Mouse (Mus musculus) midbrain, embryonic 14.5 days (tissue): Measurements from ENCODE around the gene Yy1. TPM values are rescaled to one million over a fixed set of nuclear protein-coding genes. Genes with fewer than 3 reads are reported as not detected.

Source experiments
- ATAC-seq: fragments of 200-750 bp; cut with Nextera tagmentation; 2 replicates; pipeline ENCODE4 v1.8.0; 2017; ENCODE audit warnings: moderate number of reproducible peaks, moderate library complexity; ENCODE audit not compliant: low FRiP score, low TSS enrichment
- DNase-seq: peaks from one replicate; pipeline ENCODE4 v3.0.0-alpha.2; 2015
- H3K27ac ChIP-seq: fragments of 300-500 bp; sonication (generic); replicated peaks from 2 replicates; pipeline ENCODE4 v1.5.1; 2014; ENCODE audit warnings: mild to moderate bottlenecking, low read depth, low read length, moderate library complexity
- H3K27me3 ChIP-seq: fragments of 300-500 bp; sonication (generic); 2 replicates; pipeline ENCODE4 v1.6.1; 2014; ENCODE audit warnings: low read length, control low read depth, mixed read lengths; ENCODE audit not compliant: control insufficient read depth, insufficient read depth
- H3K36me3 ChIP-seq: fragments of 300-500 bp; sonication (generic); 2 replicates; pipeline ENCODE4 v1.6.1; 2014; ENCODE audit warnings: low read length, control low read depth; ENCODE audit not compliant: control insufficient read depth, insufficient read depth
- H3K4me1 ChIP-seq: fragments of 300-500 bp; sonication (generic); 2 replicates; pipeline ENCODE4 v1.6.1; 2014; ENCODE audit warnings: mild to moderate bottlenecking, antibody characterized with exemption, low read length, control low read depth; ENCODE audit not compliant: control insufficient read depth, insufficient read depth
- H3K4me2 ChIP-seq: fragments of 300-500 bp; sonication (generic); 2 replicates; pipeline ENCODE4 v1.6.1; 2014; ENCODE audit warnings: mild to moderate bottlenecking, low read length, moderate library complexity
- H3K4me3 ChIP-seq: fragments of 300-500 bp; sonication (generic); replicated peaks from 2 replicates; pipeline ENCODE4 v1.5.1; 2014; ENCODE audit warnings: low read depth, low read length
- H3K9ac ChIP-seq: fragments of 300-500 bp; sonication (generic); replicated peaks from 2 replicates; pipeline ENCODE4 v1.6.1; 2014; ENCODE audit warnings: mild to moderate bottlenecking, low read length, moderate library complexity
- H3K9me3 ChIP-seq: fragments of 300-500 bp; sonication (generic); 2 replicates; pipeline ENCODE4 v1.6.1; 2016; ENCODE audit warnings: low read length, control low read depth, mixed read lengths; ENCODE audit not compliant: control insufficient read depth
- WGBS: fragments of 180-500 bp; shearing (Covaris S2); extraction: QIAGEN DNeasy Blood & Tissue Kit; methylation state at CpG from one replicate; pipeline ENCODE4 v1.1.7; 2014; 5-methylcytosine and 5-hydroxymethylcytosine counted together
- polyA plus RNA-seq: library from polyadenylated mRNA; unstranded; fragments of >200 nt; fragmentation: Nextera tagmentation; extraction: Ambion mirVana; gene quantifications from 2 replicates; pipeline ENCODE4 v1.2.1, GENCODE M21; 2014

The Yy1 gene
- 15.1 and 16.6 TPM in 2 replicates for polyA plus RNA-seq

DNA sequence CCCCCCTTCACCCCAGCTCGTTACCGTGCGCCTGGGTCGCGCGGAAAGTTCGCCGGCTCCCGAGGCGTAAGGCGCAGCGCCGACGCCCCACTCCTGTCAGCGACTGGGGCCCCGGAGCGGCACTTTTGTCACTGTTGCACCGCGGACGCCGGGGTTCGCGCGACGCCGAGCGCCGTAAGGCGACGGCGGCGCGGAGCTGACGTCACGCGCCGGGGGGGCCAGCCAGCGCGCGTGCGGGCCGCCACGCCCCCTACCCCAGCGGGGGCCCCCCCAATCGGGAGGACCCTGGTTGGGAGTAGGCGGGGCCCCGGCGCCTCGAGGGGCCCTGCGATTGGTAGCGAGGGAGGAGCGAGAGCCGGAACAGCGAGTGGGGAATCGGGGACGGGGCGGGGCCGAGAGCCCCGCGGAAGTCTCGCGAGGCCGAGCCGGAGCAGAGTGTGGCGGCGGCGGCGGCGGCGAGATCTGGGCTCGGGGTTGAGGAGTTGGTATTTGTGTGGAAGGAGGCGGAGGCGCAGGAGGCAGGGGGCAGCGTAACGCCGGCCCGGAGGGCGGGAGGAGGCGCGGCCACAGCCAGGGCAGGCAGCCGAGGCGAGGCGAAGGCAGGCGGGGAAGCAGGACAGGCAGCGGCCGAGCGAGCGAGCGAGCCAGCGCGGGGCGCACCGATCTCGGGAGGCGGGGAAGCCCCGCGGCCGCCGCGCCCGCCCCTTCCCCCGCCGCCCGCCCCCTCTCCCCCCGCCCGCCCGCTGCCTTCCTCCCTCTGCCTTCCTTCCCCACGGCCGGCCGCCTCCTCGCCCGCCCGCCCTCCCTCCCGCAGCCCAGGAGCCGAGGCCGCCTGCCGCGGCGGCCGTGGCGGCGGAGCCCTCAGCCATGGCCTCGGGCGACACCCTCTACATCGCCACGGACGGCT, at the start of gene Yy1:
Gene Yy1 (plus strand): TSS at position 428 of the 907 bp plus-strand sequence.
- ATAC-seq: peak; percentile 94
- no peaks in the 10 kb centered on the region for H3K27me3 ChIP-seq
- H3K4me2 ChIP-seq: peak within 1 kb of the TSS; percentile 73
- H3K9me3 ChIP-seq: no peaks in the 10 kb centered on the region
- H3K4me3 ChIP-seq: peak within 1 kb of the TSS; percentile 98
- under 1% methylated on average over 101 of the region's 127 CpGs for WGBS
- peak; percentile 100 for DNase-seq
- H3K9ac ChIP-seq: peak within 1 kb of the TSS; percentile 93
- peak within 1 kb of the TSS; percentile 97 for H3K27ac ChIP-seq
- H3K4me1 ChIP-seq: peaks cover 39% of the 10 kb centered on the region
- H3K36me3 ChIP-seq: no peaks in the 10 kb centered on the region

DNA sequence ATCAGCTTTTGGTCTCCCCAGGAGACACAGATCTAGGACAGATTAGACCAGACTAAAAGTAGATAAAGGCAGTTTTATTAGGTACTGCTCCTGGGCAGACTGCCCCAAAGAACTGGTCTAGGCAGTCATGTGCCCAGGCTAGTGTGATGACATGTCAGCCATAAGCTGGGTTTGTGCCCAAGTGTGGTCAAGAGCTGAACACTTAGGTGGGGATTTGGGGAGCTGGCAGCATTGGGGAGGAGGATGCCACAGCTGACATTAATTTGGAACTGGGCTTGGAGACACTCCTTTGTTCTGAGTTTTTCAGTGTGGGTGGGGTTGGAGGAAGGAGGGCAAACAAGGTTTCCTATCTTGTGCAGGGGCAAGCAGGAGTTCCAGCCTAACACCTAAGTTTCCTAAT, 46.8 kb upstream of the Yy1 start:
- ATAC-seq: no peak
- Histone ChIP-seq H3K4me2 (no peak overlapping the region), H3K27me3 (no peaks in the 10 kb centered on the region), H3K27ac (no peak overlapping the region), H3K36me3 (no peaks in the 10 kb centered on the region), H3K9ac (no peak overlapping the region), H3K4me3 (no peak overlapping the region), H3K9me3 (no peaks in the 10 kb centered on the region), H3K4me1 (no peaks in the 10 kb centered on the region)
- no peak for DNase-seq

GRCm38 (mm10) chr12:108749019-108749418, 43.8 kb upstream of the Yy1 start:
- DNase-seq (no peak), ATAC-seq (no peak)
- WGBS: 60% methylated on average over 6 of the region's 6 CpGs
- no peak overlapping the region for H3K4me2 ChIP-seq
- H3K4me1 ChIP-seq: no peaks in the 10 kb centered on the region
- H3K27me3 ChIP-seq: no peaks in the 10 kb centered on the region
- no peaks in the 10 kb centered on the region for H3K9me3 ChIP-seq
- H3K27ac ChIP-seq: no peak overlapping the region
- no peak overlapping the region for H3K9ac ChIP-seq
- H3K36me3 ChIP-seq: no peaks in the 10 kb centered on the region
- no peak overlapping the region for H3K4me3 ChIP-seq

GRCm38 (mm10) chr12:108749454-108749853, 43.3 kb upstream of the Yy1 start:
- no peak for DNase-seq
- Histone ChIP-seq H3K9ac (no peak overlapping the region), H3K4me3 (no peak overlapping the region), H3K36me3 (no peaks in the 10 kb centered on the region), H3K27me3 (no peaks in the 10 kb centered on the region), H3K27ac (no peak overlapping the region), H3K9me3 (no peaks in the 10 kb centered on the region), H3K4me2 (no peak overlapping the region), H3K4me1 (no peaks in the 10 kb centered on the region)
- 87% methylated on average over 9 of the region's 9 CpGs for WGBS
- ATAC-seq: no peak

DNA sequence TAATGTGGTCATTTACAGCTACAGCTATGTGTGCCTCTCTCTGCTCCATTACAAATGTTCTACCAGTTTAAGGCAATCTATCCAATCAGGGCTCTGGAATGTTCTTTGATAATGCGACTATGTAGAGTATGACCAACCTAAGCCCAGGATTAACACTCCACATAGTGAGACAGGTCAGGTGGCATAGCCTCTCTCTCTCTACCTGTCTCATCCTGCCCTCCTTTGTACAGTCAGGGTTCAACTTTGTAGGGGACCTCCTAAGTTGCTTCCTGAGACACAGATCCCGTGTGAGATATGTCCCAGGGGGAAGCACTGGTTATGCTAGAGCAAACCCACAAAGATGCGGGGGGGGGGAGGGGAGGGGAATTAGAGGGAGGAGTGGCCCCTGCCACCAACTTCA, 42.5 kb upstream of the Yy1 start:
- DNase-seq (no peak), ATAC-seq (no peak)
- Histone ChIP-seq H3K4me1 (no peaks in the 10 kb centered on the region), H3K27me3 (no peaks in the 10 kb centered on the region), H3K9me3 (no peaks in the 10 kb centered on the region), H3K4me3 (no peak overlapping the region), H3K27ac (no peak overlapping the region), H3K9ac (no peak overlapping the region), H3K4me2 (no peak overlapping the region), H3K36me3 (no peaks in the 10 kb centered on the region)
- WGBS: 78% methylated on average over 3 of the region's 3 CpGs

DNA sequence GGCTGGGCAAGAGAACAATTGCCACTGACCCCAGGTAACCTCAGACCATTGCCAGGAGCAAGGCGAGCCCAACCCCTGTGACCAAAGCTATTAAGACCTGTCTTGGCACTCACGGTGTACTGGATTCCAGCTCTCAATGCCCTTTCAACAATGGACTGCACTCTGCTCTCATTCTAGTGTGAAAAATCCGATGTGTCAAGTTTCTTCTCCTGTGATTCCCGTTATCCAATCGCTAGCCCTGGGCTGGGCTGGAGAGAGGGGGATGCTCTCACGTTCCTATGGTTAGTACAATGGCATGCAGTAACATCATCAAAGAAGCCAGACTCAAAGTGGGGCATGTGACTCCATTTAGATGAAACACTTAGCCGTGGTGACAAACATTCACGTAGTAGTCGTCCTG, 41.0 kb upstream of the Yy1 start:
- Histone ChIP-seq H3K4me1 (no peaks in the 10 kb centered on the region), H3K27me3 (no peaks in the 10 kb centered on the region), H3K4me3 (no peak overlapping the region), H3K27ac (no peak overlapping the region), H3K9me3 (no peaks in the 10 kb centered on the region), H3K9ac (no peak overlapping the region), H3K36me3 (no peaks in the 10 kb centered on the region), H3K4me2 (no peak overlapping the region)
- DNase-seq (no peak), ATAC-seq (no peak)
- WGBS: 24% methylated on average over 9 of the region's 9 CpGs

GRCm38 (mm10) chr12:108755141-108755540, 37.6 kb upstream of the Yy1 start:
- 87% methylated on average over 21 of the region's 21 CpGs for WGBS
- Histone ChIP-seq H3K27me3 (no peaks in the 10 kb centered on the region), H3K4me2 (no peak overlapping the region), H3K4me3 (no peak overlapping the region), H3K36me3 (no peaks in the 10 kb centered on the region), H3K27ac (no peak overlapping the region), H3K9me3 (no peaks in the 10 kb centered on the region), H3K9ac (no peak overlapping the region), H3K4me1 (no peaks in the 10 kb centered on the region)
- ATAC-seq (no peak), DNase-seq (no peak)

GRCm38 (mm10) chr12:108756611-108757010, 36.2 kb upstream of the Yy1 start:
- no peak overlapping the region for H3K9ac ChIP-seq
- DNase-seq: no peak
- no peak overlapping the region for H3K27ac ChIP-seq
- no peaks in the 10 kb centered on the region for H3K27me3 ChIP-seq
- H3K9me3 ChIP-seq: no peaks in the 10 kb centered on the region
- no peaks in the 10 kb centered on the region for H3K36me3 ChIP-seq
- H3K4me2 ChIP-seq: no peak overlapping the region
- ATAC-seq: no peak
- H3K4me1 ChIP-seq: no peaks in the 10 kb centered on the region
- no peak overlapping the region for H3K4me3 ChIP-seq
- 93% methylated on average over 10 of the region's 10 CpGs for WGBS

DNA sequence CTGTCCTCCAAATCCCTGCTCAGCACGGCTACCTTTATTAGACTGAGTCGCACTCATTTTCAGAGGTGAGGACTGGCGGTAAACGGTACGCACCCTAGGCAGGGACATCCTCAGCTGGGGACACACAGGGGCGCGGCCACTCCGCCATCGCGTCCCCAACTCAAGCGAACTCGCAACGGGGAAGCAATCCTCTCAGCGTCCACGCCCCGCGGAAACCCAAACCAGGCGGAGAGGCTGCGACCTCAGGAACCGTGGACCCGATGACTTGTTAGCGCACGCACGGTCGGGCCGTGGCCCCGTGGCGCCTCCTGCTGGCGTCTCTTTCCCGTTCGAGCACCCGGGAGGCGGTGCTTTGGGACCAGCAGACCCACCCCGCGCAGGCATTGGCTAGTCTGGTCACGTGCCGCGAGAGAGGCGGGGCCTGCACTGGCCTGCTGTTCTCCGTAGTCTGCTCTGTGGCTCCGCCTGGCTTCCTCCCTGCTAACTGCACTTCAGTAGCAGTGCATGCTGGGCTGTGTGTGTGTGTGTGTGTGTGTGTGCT, 35.0 kb upstream of the Yy1 start:
- Histone ChIP-seq H3K4me1 (no peaks in the 10 kb centered on the region), H3K27me3 (no peaks in the 10 kb centered on the region), H3K9ac (peak overlapping the region; percentile 63; the same call in 1 of the 2 replicates), H3K27ac (peak overlapping the region; percentile 37; the same call in 1 of the 2 replicates), H3K4me3 (peak overlapping the region; percentile 57), H3K9me3 (no peaks in the 10 kb centered on the region), H3K4me2 (peak overlapping the region; percentile 80), H3K36me3 (no peaks in the 10 kb centered on the region)
- WGBS: under 1% methylated on average over 41 of the region's 41 CpGs
- ATAC-seq (peak; percentile 99), DNase-seq (peak; percentile 98)
